11 mouse cellular contexts compared by ENCODE assay signal in genomic region chr15:18820226-18820625, GRCm38 (mm10). TPM values are rescaled to one million over a fixed set of nuclear protein-coding genes. Genes with fewer than 3 reads are reported as not detected.
DNase-seq lines count a peak whose midpoint lies in the region; ATAC-seq and TF ChIP-seq lines count a peak whose summit lies in the region.
"Had no signal": no experiment of that assay in that cellular context is flagged by ENCODE, and none has a peak within 500 bp of the region (broad histone marks: within the 10 kb centered on the region; RNA-seq: fewer than 3 reads in every experiment).

No protein-coding gene starts in this region.

- no peak for TF ChIP-seq POLR2A in brain, embryonic 14.5 days (IDR thresholded peaks at IDR 0.05; ENCODE audit: borderline replicate concordance, extremely low read depth, insufficient read depth, insufficient read length, poor library complexity, severe bottlenecking)

- H3K4me3 ChIP-seq in intestine, embryonic 14.5 days (ENCODE audit: low read depth, low read length) = peak overlapping the region; percentile 3; the same call in 1 of the 2 replicates
- H3K4me3 ChIP-seq in intestine, embryonic 16.5 days (ENCODE audit: low read length) = no peak overlapping the region
- peak overlapping the region; percentile 45 for H3K4me3 ChIP-seq in forebrain, embryonic 16.5 days (replicated peaks; ENCODE audit: low read length)
- peak overlapping the region; percentile 47 for H3K4me3 ChIP-seq in midbrain, embryonic 14.5 days (replicated peaks; ENCODE audit: low read depth, low read length)
- H3K4me3 ChIP-seq: heart, embryonic 10.5 days had no signal

- H3K9me3 ChIP-seq in intestine, embryonic 14.5 days (ENCODE audit: control insufficient read depth, low read length) = no peaks in the 10 kb centered on the region
- H3K9me3 ChIP-seq in intestine, embryonic 16.5 days (ENCODE audit: control insufficient read depth, low read length) = no peaks in the 10 kb centered on the region
- H3K9me3 ChIP-seq in forebrain, embryonic 16.5 days (ENCODE audit: control insufficient read depth, low read length) = no peaks in the 10 kb centered on the region
- H3K9me3 ChIP-seq in midbrain, embryonic 14.5 days (ENCODE audit: control insufficient read depth, low read length) = no peaks in the 10 kb centered on the region
- H3K9me3 ChIP-seq: heart, embryonic 10.5 days had no signal

- 33% methylated on average over 3 of the region's 3 CpGs for WGBS in intestine, embryonic 14.5 days
- 32% methylated on average over 3 of the region's 3 CpGs for WGBS in intestine, embryonic 16.5 days
- 2% methylated on average over 3 of the region's 3 CpGs for WGBS in forebrain, embryonic 16.5 days
- 12% methylated on average over 3 of the region's 3 CpGs for WGBS in midbrain, embryonic 14.5 days

- no peaks in the 10 kb centered on the region for H3K27me3 ChIP-seq in intestine, embryonic 14.5 days (replicated peaks; ENCODE audit: control insufficient read depth, insufficient read depth, low read length)
- no peaks in the 10 kb centered on the region for H3K27me3 ChIP-seq in intestine, embryonic 16.5 days (replicated peaks; ENCODE audit: control insufficient read depth, insufficient read depth, low read length)
- H3K27me3 ChIP-seq in forebrain, embryonic 16.5 days (replicated peaks; ENCODE audit: control insufficient read depth, insufficient read depth, low read length) = no peaks in the 10 kb centered on the region
- H3K27me3 ChIP-seq in midbrain, embryonic 14.5 days (ENCODE audit: control insufficient read depth, insufficient read depth, low read length) = no peaks in the 10 kb centered on the region
- H3K27me3 ChIP-seq: CH12.LX had no signal

- no peaks in the 10 kb centered on the region for H3K4me1 ChIP-seq in intestine, embryonic 14.5 days (replicated peaks; ENCODE audit: control insufficient read depth, insufficient read depth, low read length)
- H3K4me1 ChIP-seq in intestine, embryonic 16.5 days (ENCODE audit: control insufficient read depth, insufficient read depth, low read length) = no peaks in the 10 kb centered on the region
- peaks cover 7% of the 10 kb centered on the region for H3K4me1 ChIP-seq in forebrain, embryonic 16.5 days (replicated peaks; ENCODE audit: control insufficient read depth, insufficient read depth, low read length)
- no peaks in the 10 kb centered on the region for H3K4me1 ChIP-seq in midbrain, embryonic 14.5 days (ENCODE audit: control insufficient read depth, insufficient read depth, low read length)
- H3K4me1 ChIP-seq: heart, embryonic 10.5 days had no signal

- H3K36me3 ChIP-seq in intestine, embryonic 14.5 days (ENCODE audit: control insufficient read depth, insufficient read depth, low read length) = no peaks in the 10 kb centered on the region
- H3K36me3 ChIP-seq in intestine, embryonic 16.5 days (ENCODE audit: control insufficient read depth, insufficient read depth, low read length) = no peaks in the 10 kb centered on the region
- no peaks in the 10 kb centered on the region for H3K36me3 ChIP-seq in forebrain, embryonic 16.5 days (ENCODE audit: control insufficient read depth, insufficient read depth)
- no peaks in the 10 kb centered on the region for H3K36me3 ChIP-seq in midbrain, embryonic 14.5 days (ENCODE audit: control insufficient read depth, insufficient read depth, low read length)
- H3K36me3 ChIP-seq: heart, embryonic 10.5 days had no signal

- no peak overlapping the region for H3K9ac ChIP-seq in intestine, embryonic 14.5 days (ENCODE audit: low read length)
- no peak overlapping the region for H3K9ac ChIP-seq in intestine, embryonic 16.5 days (ENCODE audit: low read depth, low read length)
- H3K9ac ChIP-seq in forebrain, embryonic 16.5 days (replicated peaks; ENCODE audit: low read depth, low read length) = peak overlapping the region; percentile 42; the same call in 1 of the 2 replicates
- H3K9ac ChIP-seq in midbrain, embryonic 14.5 days (replicated peaks; ENCODE audit: low read length) = peak overlapping the region; percentile 52; the same call in 1 of the 2 replicates

- no peak for ATAC-seq in intestine, embryonic 14.5 days (replicated peaks; ENCODE audit: low FRiP score, low TSS enrichment, low read depth)
- no peak for ATAC-seq in intestine, embryonic 16.5 days
- ATAC-seq in forebrain, embryonic 16.5 days = peak; percentile 41
- no peak for ATAC-seq in midbrain, embryonic 14.5 days (ENCODE audit: low FRiP score, low TSS enrichment)

- DNase-seq in intestine, embryonic 14.5 days (ENCODE audit: low spot score) = no peak
- DNase-seq in brain, embryonic 14.5 days (ENCODE audit: low read depth) = peak; percentile 77
- DNase-seq in midbrain, embryonic 14.5 days = peak; percentile 41
- no peak for DNase-seq in lung, postnatal 10 days
- DNase-seq in cerebellum, adult 11-12 months = no peak
- DNase-seq in thymus, postnatal 25 days = no peak
- DNase-seq: kidney, adult 11 months had no signal

- no peak overlapping the region for H3K27ac ChIP-seq in intestine, embryonic 14.5 days (ENCODE audit: low read depth)
- no peak overlapping the region for H3K27ac ChIP-seq in intestine, embryonic 16.5 days (ENCODE audit: low read length)
- peak overlapping the region; percentile 77 for H3K27ac ChIP-seq in forebrain, embryonic 16.5 days (ENCODE audit: low read length)
- peak overlapping the region; percentile 55 for H3K27ac ChIP-seq in midbrain, embryonic 14.5 days (replicated peaks; ENCODE audit: low read depth, low read length)
- H3K27ac ChIP-seq: heart, embryonic 10.5 days had no signal

- TF ChIP-seq CTCF in brain, embryonic 14.5 days (IDR thresholded peaks at IDR 0.05; ENCODE audit: borderline replicate concordance, extremely low read depth, insufficient read depth, insufficient read length) = no peak

- H3K4me2 ChIP-seq in intestine, embryonic 14.5 days (ENCODE audit: low read length) = no peak overlapping the region
- H3K4me2 ChIP-seq in intestine, embryonic 16.5 days (ENCODE audit: low read depth, low read length) = no peak overlapping the region
- peak overlapping the region; percentile 51 for H3K4me2 ChIP-seq in forebrain, embryonic 16.5 days (ENCODE audit: low read length)
- peak overlapping the region; percentile 57 for H3K4me2 ChIP-seq in midbrain, embryonic 14.5 days (ENCODE audit: low read length)

RNA-seq across cellular contexts. Expression of gene Cdh10, which starts 1.5 kb away (rescaled TPM):
- 2.6 and 3.3 TPM in 2 replicates for polyA plus RNA-seq in intestine, embryonic 14.5 days (2014; fragmentation: Nextera tagmentation; extraction: Ambion mirVana)
- polyA plus RNA-seq in intestine, embryonic 16.5 days (2015; fragmentation: Nextera tagmentation; extraction: Ambion mirVana) = 1.0 and 1.2 TPM in 2 replicates
- 13.5 and 18.9 TPM in 2 replicates for polyA plus RNA-seq in brain, embryonic 14.5 days (2012; rRNA removed)
- polyA plus RNA-seq in forebrain, embryonic 16.5 days (2015; fragmentation: Nextera tagmentation; extraction: Ambion mirVana) = 23.7 and 24.3 TPM in 2 replicates
- polyA plus RNA-seq in midbrain, embryonic 14.5 days (2014; fragmentation: Nextera tagmentation; extraction: Ambion mirVana) = 24.5 and 25.0 TPM in 2 replicates

Comparison
In these comparisons a context has a peak if more than half of its experiments do, and no peak if none do; other contexts are left out.
1. DNase-seq: peak in brain, embryonic 14.5 days (single experiment) and midbrain, embryonic 14.5 days (single experiment); none in intestine, embryonic 14.5 days (single experiment), lung, postnatal 10 days (single experiment), cerebellum, adult 11-12 months (single experiment) and thymus, postnatal 25 days (single experiment).
2. H3K27ac ChIP-seq: peak in forebrain, embryonic 16.5 days (single experiment) and midbrain, embryonic 14.5 days (single experiment); none in intestine, embryonic 14.5 days (single experiment) and intestine, embryonic 16.5 days (single experiment).
3. H3K4me2 ChIP-seq: peak in forebrain, embryonic 16.5 days (single experiment) and midbrain, embryonic 14.5 days (single experiment); none in intestine, embryonic 14.5 days (single experiment) and intestine, embryonic 16.5 days (single experiment).
4. H3K9ac ChIP-seq: peak in forebrain, embryonic 16.5 days (single experiment) and midbrain, embryonic 14.5 days (single experiment); none in intestine, embryonic 14.5 days (single experiment) and intestine, embryonic 16.5 days (single experiment).